Mouse (Mus musculus) midbrain, embryonic 10.5 days (tissue): ENCODE results near the gene Bco1. TPM values are rescaled to one million over a fixed set of nuclear protein-coding genes. Genes with fewer than 3 reads are reported as not detected.

Experiments
- polyA plus RNA-seq: library from polyadenylated mRNA; unstranded; fragments of >200 nt; fragmentation: Nextera tagmentation; extraction: Ambion mirVana; gene quantifications from 2 replicates; pipeline ENCODE4 v1.2.1, GENCODE M21; 2016

Bco1 gene
- polyA plus RNA-seq, 1 experiment from 2014 or later = 0.05 TPM

Other genes with a start within 250 kb of the Bco1 start
- 74.6 and 81.5 TPM in 2 replicates for gene Cmc2, start 174.4 kb upstream of the Bco1 start, polyA plus RNA-seq
- 61.5 and 71.6 TPM in 2 replicates for gene Cenpn, start 174.1 kb upstream of the Bco1 start, polyA plus RNA-seq
- 12.6 and 15.3 TPM in 2 replicates for gene Atmin, start 152.5 kb upstream of the Bco1 start, polyA plus RNA-seq
- 2.8 and 3.6 TPM in 2 replicates for gene 1700030J22Rik, start 116.9 kb upstream of the Bco1 start, polyA plus RNA-seq
- 171 and 194 TPM in 2 replicates for gene Gcsh, start 102.3 kb upstream of the Bco1 start, polyA plus RNA-seq
- gene Pkd1l2, start 13.4 kb upstream of the Bco1 start, polyA plus RNA-seq = 0.05 TPM in 1 of 2 replicates, not detected in the other
- 2.3 and 2.4 TPM in 2 replicates for gene Gan, start 62.3 kb downstream of the Bco1 start, polyA plus RNA-seq
- gene Cmip, start 161.2 kb downstream of the Bco1 start, polyA plus RNA-seq = 9.3 and 11.2 TPM in 2 replicates